Comparison of ENCODE assay signal across 8 mouse cellular contexts in the genomic region with DNA sequence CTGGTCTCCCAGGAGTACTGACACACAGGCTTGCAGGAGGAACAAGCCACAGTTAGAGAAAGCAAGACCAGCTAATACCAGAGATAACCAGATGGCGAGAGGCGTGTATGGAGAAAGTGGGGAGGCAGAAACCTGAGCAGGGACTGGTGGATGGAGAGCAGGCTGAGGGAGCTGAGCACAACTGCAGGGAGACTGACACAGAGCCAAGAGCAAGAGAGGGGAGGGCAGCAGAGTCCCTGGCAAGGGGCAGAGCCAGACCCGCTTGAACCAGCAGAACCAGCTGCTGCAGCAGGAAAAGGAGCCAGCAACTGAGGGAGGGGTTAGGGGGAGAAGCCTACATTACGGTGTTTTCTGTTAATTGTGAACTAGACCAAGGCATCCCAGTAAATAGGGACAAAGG. TPM values are rescaled to one million over a fixed set of nuclear protein-coding genes. Genes with fewer than 3 reads are reported as not detected.
DNase-seq lines count a peak whose midpoint lies in the region; ATAC-seq lines count a peak whose summit lies in the region.

No protein-coding gene starts in this region.

- no peak overlapping the region for H3K27ac ChIP-seq in embryonic facial prominence, embryonic 11.5 days (replicated peaks; ENCODE audit: low read depth, low read length)
- H3K27ac ChIP-seq in liver, embryonic 16.5 days (ENCODE audit: low read length) = peak overlapping the region; percentile 12; the same call in 1 of the 2 replicates

- H3K9ac ChIP-seq in embryonic facial prominence, embryonic 11.5 days (replicated peaks; ENCODE audit: low read length) = no peak overlapping the region
- peak overlapping the region; percentile 8; the same call in 1 of the 2 replicates for H3K9ac ChIP-seq in liver, embryonic 16.5 days (ENCODE audit: low read depth, low read length)

- no peak overlapping the region for H3K4me2 ChIP-seq in embryonic facial prominence, embryonic 11.5 days (ENCODE audit: low read depth, low read length)
- H3K4me2 ChIP-seq in liver, embryonic 16.5 days (ENCODE audit: low read depth, low read length) = no peak overlapping the region

- peak; percentile 16 for DNase-seq in heart, postnatal 4 days
- no peak for DNase-seq in heart, adult 8-10 months (ENCODE audit: low spot score)
- DNase-seq in ZHBTc4 (ENCODE audit: low read depth, low spot score) = peak; percentile 85
- DNase-seq in embryonic facial prominence, embryonic 11.5 days (ENCODE audit: low spot score) = no peak
- peak; percentile 79 for DNase-seq in kidney, postnatal 14 days
- no peak for DNase-seq in thymus, postnatal 4 days
- DNase-seq in adrenal gland, postnatal 4 days (ENCODE audit: low spot score in 2 of 2) = no peak

- no peaks in the 10 kb centered on the region for H3K9me3 ChIP-seq in embryonic facial prominence, embryonic 11.5 days (replicated peaks; ENCODE audit: control insufficient read depth, low read length)
- H3K9me3 ChIP-seq in liver, embryonic 16.5 days (replicated peaks; ENCODE audit: control insufficient read depth, low read length) = no peaks in the 10 kb centered on the region

- no peaks in the 10 kb centered on the region for H3K4me1 ChIP-seq in embryonic facial prominence, embryonic 11.5 days (ENCODE audit: control insufficient read depth, insufficient read depth, low read length)
- H3K4me1 ChIP-seq in liver, embryonic 16.5 days (ENCODE audit: control insufficient read depth, low read depth, low read length) = peaks cover 44% of the 10 kb centered on the region

- H3K4me3 ChIP-seq in embryonic facial prominence, embryonic 11.5 days (ENCODE audit: low read depth, low read length) = no peak overlapping the region
- no peak overlapping the region for H3K4me3 ChIP-seq in liver, embryonic 16.5 days (ENCODE audit: low read depth, low read length)

- no peaks in the 10 kb centered on the region for H3K27me3 ChIP-seq in embryonic facial prominence, embryonic 11.5 days (ENCODE audit: control insufficient read depth, insufficient read depth, low read length)
- no peaks in the 10 kb centered on the region for H3K27me3 ChIP-seq in liver, embryonic 16.5 days (ENCODE audit: control insufficient read depth, insufficient read depth, low read depth, low read length)

- H3K36me3 ChIP-seq in embryonic facial prominence, embryonic 11.5 days (replicated peaks; ENCODE audit: control insufficient read depth, insufficient read depth, low read depth, low read length) = no peaks in the 10 kb centered on the region
- H3K36me3 ChIP-seq in liver, embryonic 16.5 days (ENCODE audit: control insufficient read depth, insufficient read depth) = no peaks in the 10 kb centered on the region

- ATAC-seq in embryonic facial prominence, embryonic 11.5 days (replicated peaks; ENCODE audit: insufficient number of reproducible peaks, low FRiP score, low TSS enrichment, low read depth) = peak; percentile 75; the same call in 1 of the 2 replicates
- peak; percentile 82 for ATAC-seq in liver, embryonic 16.5 days (ENCODE audit: low read depth)

- WGBS in embryonic facial prominence, embryonic 11.5 days = 40% methylated on average over 4 of the region's 4 CpGs
- 24% methylated on average over 4 of the region's 4 CpGs for WGBS in liver, embryonic 16.5 days (ENCODE audit: insufficient replicate concordance)

RNA-seq across cellular contexts. Expression of gene Dr1, which starts 6.0 kb away (rescaled TPM):
- total RNA-seq in heart, postnatal 4 days (2021) = 10 to 100 TPM; 25.4 to 26.5 TPM
- total RNA-seq in heart, adult 8-10 months (2022) = 10 to 100 TPM; 18.3 to 21.6 (median 19.3) TPM
- 59.0 and 65.7 TPM in 2 replicates for polyA plus RNA-seq in embryonic facial prominence, embryonic 11.5 days (2014; fragmentation: Nextera tagmentation; extraction: Ambion mirVana)
- polyA plus RNA-seq in liver, embryonic 16.5 days (2015; fragmentation: Nextera tagmentation; extraction: Ambion mirVana) = 23.0 and 26.9 TPM in 2 replicates
- 10 to 100 TPM; 38.8 to 39.8 TPM for total RNA-seq in adrenal gland, postnatal 4 days (2021)

RNA-seq across cellular contexts. Expression of gene Pigg, which starts 49.7 kb away (rescaled TPM):
- total RNA-seq in heart, postnatal 4 days (2021) = 1 to 10 TPM; 4.6 to 4.8 TPM
- 10 to 100 TPM; 10.4 to 12.9 (median 12.2) TPM for total RNA-seq in heart, adult 8-10 months (2022)
- polyA plus RNA-seq in embryonic facial prominence, embryonic 11.5 days (2014; fragmentation: Nextera tagmentation; extraction: Ambion mirVana) = 2.1 and 2.7 TPM in 2 replicates
- 2.8 and 3.6 TPM in 2 replicates for polyA plus RNA-seq in liver, embryonic 16.5 days (2015; fragmentation: Nextera tagmentation; extraction: Ambion mirVana)
- total RNA-seq in adrenal gland, postnatal 4 days (2021) = 1 to 10 TPM; 9.2 to 9.8 TPM

Comparison
In these comparisons a context has a peak if more than half of its experiments do, and no peak if none do; other contexts are left out.
1. DNase-seq: peak in heart, postnatal 4 days (single experiment), ZHBTc4 (single experiment) and kidney, postnatal 14 days (single experiment); none in heart, adult 8-10 months (single experiment), embryonic facial prominence, embryonic 11.5 days (single experiment), thymus, postnatal 4 days (single experiment) and adrenal gland, postnatal 4 days (0 of 2).